Mouse (Mus musculus) frontal cortex, postnatal 25 days (tissue): ENCODE results near the gene Cers5.
"Not testable (repeated sequence)": the region's sequence is repeated elsewhere in the genome, so short reads cannot be mapped to it uniquely, and the experiment has no call there.

ENCODE experiments used
- DNase-seq, 2 experiments: peaks; one replicate each; pipeline ENCODE4 v3.0.0; 2022; ENCODE audit warnings: low spot score in 2 of 2

The Cers5 gene

DNA sequence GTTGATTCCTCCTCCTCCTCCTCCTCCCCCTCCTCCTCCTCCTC, at the start of gene Cers5:
Gene Cers5 (minus strand): TSS at position 5 of the 44 bp plus-strand sequence.
- not testable (repeated sequence) for DNase-seq

- DNase-seq, result no peak
Measured at GRCm38 (mm10) chr15:99819621-99820279, 47.1 kb upstream of the Cers5 start.

DNA sequence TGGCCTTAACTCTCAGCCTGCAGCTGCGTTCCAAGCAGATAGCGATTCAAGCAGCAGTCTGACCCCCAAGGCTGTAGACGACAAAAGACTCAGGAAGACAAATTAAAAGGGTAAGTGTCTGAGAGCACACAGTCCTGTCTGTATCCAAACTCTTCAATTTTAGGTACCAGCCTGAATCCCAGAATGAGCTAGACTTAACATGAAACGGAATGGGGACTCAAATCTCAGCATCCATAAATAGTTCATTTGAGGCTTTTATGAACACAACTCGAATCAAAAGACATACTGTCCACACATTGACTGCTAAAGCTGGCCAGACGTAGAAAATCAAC, 46.4 kb upstream of the Cers5 start:
- DNase-seq, result no peak

DNA sequence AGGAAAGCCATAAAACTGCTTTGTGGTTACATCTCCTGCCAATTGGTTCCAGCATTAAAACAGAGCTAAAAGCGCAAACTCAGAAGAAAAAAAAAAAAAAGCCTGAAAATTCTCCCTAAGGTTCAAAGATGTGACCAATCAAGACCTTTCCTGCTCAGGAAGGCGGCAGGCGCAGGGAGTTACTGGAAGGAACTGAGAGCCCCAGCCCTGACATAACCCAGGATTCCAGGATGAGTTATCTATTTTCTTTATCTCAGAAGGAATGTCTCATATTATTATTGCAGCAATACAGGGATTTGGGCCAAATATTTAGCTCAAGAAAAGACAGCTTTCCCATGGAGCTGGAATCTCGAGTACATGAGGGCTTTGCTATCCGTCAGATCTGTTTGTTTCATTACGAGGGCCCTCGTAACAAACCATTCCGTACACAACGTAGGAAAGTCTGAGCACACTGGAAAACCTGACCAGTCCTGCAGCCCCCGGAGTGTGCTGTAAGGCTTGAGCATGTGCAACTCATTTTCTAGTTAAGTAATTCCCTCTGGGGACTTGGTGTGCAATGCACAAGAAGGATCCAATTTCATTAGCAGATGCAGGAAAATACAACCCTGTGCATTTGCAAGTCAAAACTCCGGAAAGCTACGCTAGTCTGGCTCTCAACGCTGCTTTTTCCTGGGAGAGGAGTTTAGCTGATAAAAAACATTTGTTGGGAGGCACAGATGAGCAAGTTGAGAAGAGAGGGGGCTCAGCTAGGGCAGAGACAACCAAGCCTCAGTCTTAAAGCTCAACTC, 45.8 kb upstream of the Cers5 start:
- DNase-seq, result no peak

- DNase-seq, result no peak
Measured at GRCm38 (mm10) chr15:99817343-99818235, 44.9 kb upstream of the Cers5 start.

DNA sequence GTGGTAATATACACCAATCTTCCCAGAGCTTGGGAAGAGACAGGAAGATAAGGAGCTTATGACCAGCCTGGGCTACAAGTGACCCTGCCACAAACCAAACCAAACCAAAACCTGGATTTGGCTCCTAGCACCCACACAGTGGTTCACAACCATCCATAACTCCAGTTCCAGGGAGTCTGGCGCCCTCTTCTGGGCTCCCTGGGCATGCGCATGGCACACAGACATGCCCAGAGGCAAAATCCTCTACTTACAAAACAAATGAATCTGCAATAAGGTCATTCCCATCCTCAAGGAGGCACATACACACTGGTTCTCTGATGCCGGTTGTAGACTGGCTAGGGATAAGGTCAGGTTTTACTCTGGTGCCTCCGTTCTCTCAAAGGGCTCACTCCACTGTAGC, 43.3 kb upstream of the Cers5 start:
- DNase-seq, result no peak

GRCm38 (mm10) chr15:99814554-99815260, 42.0 kb upstream of the Cers5 start:
- no peak for DNase-seq

DNA sequence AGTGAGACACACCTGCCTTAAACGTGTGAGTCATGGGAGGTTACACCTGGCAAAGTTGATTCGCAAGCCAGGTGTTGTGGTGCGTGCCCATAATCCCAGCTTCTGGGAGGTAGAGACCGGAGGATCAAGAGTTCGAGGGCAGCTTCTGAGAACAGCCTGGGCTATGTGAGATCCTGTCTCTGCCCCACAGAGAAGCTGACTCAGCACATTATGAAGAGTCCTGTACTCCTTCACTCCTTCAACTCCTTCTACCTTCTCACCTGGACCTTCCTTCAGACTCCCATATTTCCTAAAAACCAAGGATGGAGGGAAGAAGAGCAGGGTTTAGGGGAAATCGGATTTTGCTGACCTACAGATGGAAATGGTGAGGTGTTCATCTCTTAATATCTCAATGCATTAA, 41.0 kb upstream of the Cers5 start:
- DNase-seq, result no peak

GRCm38 (mm10) chr15:99812097-99812496, 39.4 kb upstream of the Cers5 start:
- DNase-seq, result no peak

- no peak for DNase-seq
Measured at GRCm38 (mm10) chr15:99807776-99808735, 35.4 kb upstream of the Cers5 start.

DNA sequence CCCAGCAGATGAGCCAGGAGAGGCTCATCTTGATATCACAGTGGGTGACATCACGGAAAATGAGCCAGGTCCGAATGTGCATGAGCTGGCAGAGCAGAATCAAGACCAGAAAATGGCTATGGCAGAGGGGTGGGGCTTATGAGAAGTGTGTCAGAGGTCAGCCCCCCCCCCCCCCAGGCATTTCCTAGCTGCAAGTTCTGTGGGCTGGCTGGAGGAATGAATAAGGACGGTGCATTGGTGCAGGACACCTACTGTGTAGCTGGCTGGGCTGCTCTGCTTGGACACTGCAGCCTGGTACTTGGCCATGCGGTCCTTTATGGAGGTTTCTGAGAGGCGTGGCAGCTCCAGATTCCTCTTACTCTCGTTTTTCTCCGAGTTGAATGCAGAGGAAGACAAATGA, 33.5 kb upstream of the Cers5 start:
- DNase-seq, result no peak

DNA sequence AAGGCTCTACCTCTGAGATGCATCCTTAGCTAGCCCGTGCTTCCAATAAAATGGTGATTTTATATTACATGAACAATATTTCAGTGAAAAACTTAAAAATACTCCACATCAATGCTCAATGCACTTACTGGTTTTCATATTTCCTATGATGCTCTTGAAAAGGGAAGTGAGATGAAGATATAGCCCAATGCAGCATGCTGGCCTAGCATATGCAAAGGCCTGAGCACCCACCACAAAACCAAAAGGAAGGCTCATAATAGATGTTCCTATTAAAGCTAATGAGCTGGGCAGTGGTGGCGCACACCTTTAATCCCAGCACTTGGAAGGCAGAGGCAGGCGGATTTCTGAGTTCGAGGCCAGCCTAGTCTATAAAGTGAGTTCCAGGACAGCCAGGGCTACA, 33.0 kb upstream of the Cers5 start:
- no peak for DNase-seq

DNA sequence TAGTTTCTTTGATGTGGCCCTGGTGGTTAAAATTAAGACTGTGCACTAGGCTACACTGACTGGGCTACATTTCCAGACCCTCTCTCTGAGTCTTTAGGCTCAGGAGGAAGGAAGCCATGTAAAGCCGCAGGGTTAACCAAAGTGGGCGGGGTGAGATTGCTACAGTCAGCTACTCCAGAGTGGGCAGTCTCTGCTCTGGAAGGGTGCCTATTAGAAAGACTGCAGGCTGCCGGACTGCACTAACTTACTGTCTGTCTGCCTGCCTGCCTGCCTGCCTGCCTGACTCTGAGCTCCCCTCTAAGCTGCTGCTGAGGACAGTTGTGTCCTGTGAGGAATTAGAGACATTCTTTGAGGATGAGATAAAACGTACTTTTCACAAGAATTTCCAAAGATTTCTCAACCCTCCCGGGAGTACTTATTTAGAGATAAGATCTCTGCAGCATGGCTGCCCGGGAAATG, 30.5 kb upstream of the Cers5 start:
- no peak for DNase-seq

- no peak for DNase-seq
Measured at GRCm38 (mm10) chr15:99801885-99802572, 29.3 kb upstream of the Cers5 start.

DNA sequence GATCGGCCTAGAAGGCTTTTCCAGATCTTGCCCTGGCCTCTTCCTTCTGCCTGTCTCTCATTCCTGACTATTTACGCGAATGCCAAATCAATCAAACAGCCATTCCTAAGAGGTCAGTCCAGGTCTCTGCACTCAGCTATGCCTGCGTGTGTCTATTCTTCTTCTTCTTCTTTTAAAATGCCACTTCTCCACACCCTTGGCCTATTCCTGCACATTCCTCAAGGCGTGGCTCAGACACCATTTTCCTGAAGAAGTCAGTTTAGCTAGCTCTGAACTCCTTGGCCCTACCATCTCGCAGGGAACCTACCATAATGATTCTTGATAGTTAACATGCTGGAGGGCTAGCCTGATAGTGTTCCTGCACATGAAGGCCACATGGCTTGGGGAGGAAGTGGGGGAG, 27.0 kb upstream of the Cers5 start:
- DNase-seq, result no peak

DNA sequence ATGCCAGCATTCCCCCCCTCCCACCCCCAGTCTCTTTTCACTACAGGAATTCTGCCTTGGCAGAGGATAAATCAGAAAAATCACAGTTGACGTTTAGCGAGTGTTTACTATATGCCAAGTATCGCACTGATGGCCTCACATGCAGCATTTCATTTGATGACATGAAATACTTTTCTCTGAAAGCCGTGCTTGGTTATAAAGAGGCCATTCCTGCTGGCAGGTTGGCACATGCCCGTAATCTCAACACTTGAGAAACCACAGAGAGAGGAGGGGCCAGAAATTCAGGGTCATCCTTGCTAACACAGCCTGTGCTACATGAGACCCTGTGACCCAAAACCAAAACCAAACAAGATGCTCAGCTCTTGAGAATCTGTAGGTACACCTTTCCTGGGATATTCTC, 25.2 kb upstream of the Cers5 start:
- DNase-seq, result no peak

- no peak for DNase-seq
Measured at GRCm38 (mm10) chr15:99796735-99797134, 24.1 kb upstream of the Cers5 start.

GRCm38 (mm10) chr15:99796066-99796465, 23.4 kb upstream of the Cers5 start:
- DNase-seq, result no peak

DNA sequence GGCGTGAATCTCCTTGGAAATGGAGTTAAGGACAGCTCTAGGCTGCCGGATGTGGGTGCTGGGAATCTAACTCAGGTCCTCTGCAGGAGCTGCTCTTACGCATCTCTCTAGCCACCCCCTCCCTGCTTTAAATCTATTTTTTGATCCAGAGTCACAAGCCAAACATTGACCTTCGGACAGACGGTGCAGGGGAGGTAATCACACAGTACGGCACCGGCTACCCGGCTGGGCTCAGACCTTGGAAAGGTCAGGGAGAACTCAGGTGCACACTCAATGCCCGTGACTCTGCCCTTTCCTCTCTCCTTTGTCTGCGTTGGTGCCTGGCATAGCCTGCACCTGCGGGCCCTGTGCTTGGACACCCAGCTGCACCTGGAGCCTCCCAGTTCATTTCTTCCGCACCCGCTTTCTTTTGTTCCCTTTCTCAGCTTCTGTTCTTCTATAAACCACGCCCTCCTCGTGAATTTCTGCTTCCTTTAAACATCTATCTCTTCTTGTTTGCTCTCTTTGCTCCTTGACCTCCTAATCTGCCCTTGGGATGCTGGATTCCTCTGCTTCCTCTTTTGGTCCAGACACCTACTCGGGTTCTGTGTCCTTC, 19.6 kb upstream of the Cers5 start:
- no peak for DNase-seq

DNA sequence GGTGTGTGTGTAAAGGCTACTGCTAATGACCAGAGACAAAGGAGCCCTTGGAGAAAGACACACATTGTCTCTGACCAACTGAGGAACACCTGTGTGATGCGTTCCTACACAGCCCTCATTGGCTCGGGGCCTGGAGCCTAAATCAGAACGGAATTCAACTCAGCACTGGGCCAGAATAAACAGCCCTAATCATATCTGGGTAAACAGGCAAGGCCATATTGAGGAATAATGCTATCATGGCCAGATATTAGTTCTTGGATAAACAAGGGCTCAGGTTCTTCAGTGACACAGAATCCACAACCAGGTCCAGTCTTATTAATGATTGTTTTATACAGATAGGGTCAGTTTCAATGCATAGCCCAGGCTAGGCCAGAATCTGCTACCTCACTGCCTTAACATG, 18.3 kb upstream of the Cers5 start:
- no peak for DNase-seq
